Mouse (Mus musculus) intestine, postnatal 0 days (tissue): ENCODE data around the gene Galk2. TPM values are rescaled to one million over a fixed set of nuclear protein-coding genes. Genes with fewer than 3 reads are reported as not detected.

ENCODE experiments used
- ATAC-seq: fragments of 200-750 bp; cut with Nextera tagmentation; 2 replicates; pipeline ENCODE4 v1.8.0; 2017; ENCODE audit warnings: mild to moderate bottlenecking, moderate TSS enrichment, moderate library complexity
- H3K27ac ChIP-seq: fragments of 300-500 bp; sonication (generic); 2 replicates; pipeline ENCODE4 v1.5.1; 2014; ENCODE audit warnings: mild to moderate bottlenecking, low read depth, low read length, moderate library complexity
- H3K27me3 ChIP-seq: fragments of 300-500 bp; sonication (generic); replicated peaks from 2 replicates; pipeline ENCODE4 v1.6.1; 2014; ENCODE audit warnings: low read length, mixed read lengths; ENCODE audit not compliant: control insufficient read depth, insufficient read depth
- H3K36me3 ChIP-seq: fragments of 300-500 bp; sonication (generic); 2 replicates; pipeline ENCODE4 v1.6.1; 2014; ENCODE audit warnings: mild to moderate bottlenecking, moderate library complexity; ENCODE audit not compliant: control insufficient read depth, insufficient read depth
- H3K4me1 ChIP-seq: fragments of 300-500 bp; sonication (generic); replicated peaks from 2 replicates; pipeline ENCODE4 v1.6.1; 2014; ENCODE audit warnings: antibody characterized with exemption, low read length, mixed read lengths; ENCODE audit not compliant: control insufficient read depth, insufficient read depth
- H3K4me2 ChIP-seq: fragments of 300-500 bp; sonication (generic); replicated peaks from 2 replicates; pipeline ENCODE4 v1.6.1; 2014; ENCODE audit warnings: low read depth, mild to moderate bottlenecking, moderate library complexity
- H3K4me3 ChIP-seq: fragments of 300-500 bp; sonication (generic); 2 replicates; pipeline ENCODE4 v1.5.1; 2014; ENCODE audit warnings: low read depth, low read length
- H3K9ac ChIP-seq: fragments of 300-500 bp; sonication (generic); 2 replicates; pipeline ENCODE4 v1.6.1; 2014; ENCODE audit warnings: mild to moderate bottlenecking, low read depth, low read length
- H3K9me3 ChIP-seq: fragments of 300-500 bp; sonication (generic); 2 replicates; pipeline ENCODE4 v1.6.1; 2016; ENCODE audit warnings: mixed run types; ENCODE audit not compliant: control insufficient read depth
- CTCF ChIP-seq: sonication (generic); IDR thresholded peaks from 2 replicates; pipeline ENCODE4 v1.5.1; 2016; ENCODE audit warnings: low read depth, mild to moderate bottlenecking, control low read depth, antibody characterized with exemption, moderate library complexity
- WGBS: fragments of 180-500 bp; shearing (Covaris S2); extraction: QIAGEN DNeasy Blood & Tissue Kit; methylation state at CpG from one replicate; pipeline ENCODE4 v1.1.7; 2014; 5-methylcytosine and 5-hydroxymethylcytosine counted together
- polyA plus RNA-seq: library from polyadenylated mRNA; unstranded; fragments of >200 nt; fragmentation: Nextera tagmentation; extraction: Ambion mirVana; gene quantifications from 2 replicates; pipeline ENCODE4 v1.2.1, GENCODE M21; 2015

Galk2 gene
- polyA plus RNA-seq, 1 experiment from 2014 or later, result 84.1 TPM

- no peak overlapping the region for H3K4me3 ChIP-seq
- no peak for TF ChIP-seq CTCF
- H3K9ac ChIP-seq, result no peak overlapping the region
- no peak overlapping the region for H3K27ac ChIP-seq
- no peaks in the 10 kb centered on the region for H3K9me3 ChIP-seq
- H3K36me3 ChIP-seq, result peaks cover 13% of the 10 kb centered on the region; the same call in 1 of the 2 replicates
- 87% methylated on average over 4 of the region's 4 CpGs for WGBS
- no peaks in the 10 kb centered on the region for H3K4me1 ChIP-seq
- H3K27me3 ChIP-seq, result no peaks in the 10 kb centered on the region
- no peak for ATAC-seq
- H3K4me2 ChIP-seq, result no peak overlapping the region
Measured at GRCm38 (mm10) chr2:125885891-125886576, 27.1 kb downstream of the Galk2 start.

- no peaks in the 10 kb centered on the region for H3K9me3 ChIP-seq
- WGBS, result 51% methylated on average over 6 of the region's 6 CpGs
- no peaks in the 10 kb centered on the region for H3K27me3 ChIP-seq
- peaks cover 27% of the 10 kb centered on the region; the same call in 1 of the 2 replicates for H3K36me3 ChIP-seq
- no peak overlapping the region for H3K9ac ChIP-seq
- ATAC-seq, result no peak
- no peak overlapping the region for H3K27ac ChIP-seq
- H3K4me2 ChIP-seq, result no peak overlapping the region
- peak; percentile 68 for TF ChIP-seq CTCF
- H3K4me1 ChIP-seq, result no peaks in the 10 kb centered on the region
- no peak overlapping the region for H3K4me3 ChIP-seq
Measured at GRCm38 (mm10) chr2:125893096-125893495, 34.2 kb downstream of the Galk2 start.

GRCm38 (mm10) chr2:125895099-125895498 lies 36.2 kb downstream of the Galk2 start:
- WGBS, result 70% methylated on average over 4 of the region's 4 CpGs
- Histone ChIP-seq H3K36me3 (peaks cover 24% of the 10 kb centered on the region; the same call in 1 of the 2 replicates), H3K4me2 (no peak overlapping the region), H3K27me3 (no peaks in the 10 kb centered on the region), H3K4me1 (no peaks in the 10 kb centered on the region), H3K27ac (no peak overlapping the region), H3K9ac (no peak overlapping the region), H3K9me3 (no peaks in the 10 kb centered on the region), H3K4me3 (no peak overlapping the region)
- no peak for ATAC-seq
- TF ChIP-seq CTCF, result no peak

GRCm38 (mm10) chr2:125896355-125896754 lies 37.4 kb downstream of the Galk2 start:
- no peak for TF ChIP-seq CTCF
- H3K36me3 ChIP-seq, result peaks cover 31% of the 10 kb centered on the region; the same call in 1 of the 2 replicates
- no peak for ATAC-seq
- H3K27me3 ChIP-seq, result no peaks in the 10 kb centered on the region
- H3K4me2 ChIP-seq, result no peak overlapping the region
- no peak overlapping the region for H3K4me3 ChIP-seq
- H3K9me3 ChIP-seq, result no peaks in the 10 kb centered on the region
- H3K4me1 ChIP-seq, result no peaks in the 10 kb centered on the region
- WGBS, result 91% methylated on average over 3 of the region's 3 CpGs
- H3K9ac ChIP-seq, result no peak overlapping the region
- H3K27ac ChIP-seq, result no peak overlapping the region

- H3K4me3 ChIP-seq, result no peak overlapping the region
- 76% methylated on average over 6 of the region's 6 CpGs for whole genome bisulfite sequencing
- no peaks in the 10 kb centered on the region for H3K27me3 ChIP-seq
- no peak for ATAC-seq
- no peaks in the 10 kb centered on the region for H3K9me3 ChIP-seq
- H3K4me1 ChIP-seq, result no peaks in the 10 kb centered on the region
- H3K9ac ChIP-seq, result no peak overlapping the region
- no peak for TF ChIP-seq CTCF
- H3K36me3 ChIP-seq, result peaks cover 33% of the 10 kb centered on the region; the same call in 1 of the 2 replicates
- H3K4me2 ChIP-seq, result no peak overlapping the region
- H3K27ac ChIP-seq, result no peak overlapping the region
Measured at GRCm38 (mm10) chr2:125900797-125901410, 42.0 kb downstream of the Galk2 start.

GRCm38 (mm10) chr2:125901426-125901825 lies 42.5 kb downstream of the Galk2 start:
- Histone ChIP-seq H3K27ac (no peak overlapping the region), H3K27me3 (no peaks in the 10 kb centered on the region), H3K9me3 (no peaks in the 10 kb centered on the region), H3K9ac (no peak overlapping the region), H3K4me1 (no peaks in the 10 kb centered on the region), H3K4me2 (no peak overlapping the region), H3K4me3 (no peak overlapping the region), H3K36me3 (peaks cover 32% of the 10 kb centered on the region; the same call in 1 of the 2 replicates)
- no peak for ATAC-seq
- no peak for TF ChIP-seq CTCF
- WGBS, result 92% methylated on average over 3 of the region's 3 CpGs
